Mouse (Mus musculus) neural tube, embryonic 11.5 days (tissue): ENCODE data around the gene Snrpb. TPM values are rescaled to one million over a fixed set of nuclear protein-coding genes. Genes with fewer than 3 reads are reported as not detected.
A peak's percentile ranks its signal among the peaks of the same experiment; 100 is the strongest.

Experiments used
- ATAC-seq: fragments of 200-750 bp; cut with Nextera tagmentation; 2 replicates; pipeline ENCODE4 v1.8.0; 2017; ENCODE audit warnings: moderate number of reproducible peaks, mild to moderate bottlenecking, moderate TSS enrichment, moderate library complexity; ENCODE audit not compliant: insufficient read depth, low FRiP score, low TSS enrichment
- DNase-seq: peaks from one replicate; pipeline ENCODE4 v3.0.0-alpha.2; 2015; ENCODE audit warnings: low spot score
- H3K27ac ChIP-seq: fragments of 300-500 bp; sonication (generic); 2 replicates; pipeline ENCODE4 v1.5.1; 2014; ENCODE audit warnings: low read depth, mild to moderate bottlenecking, low read length
- H3K27me3 ChIP-seq: fragments of 300-500 bp; sonication (generic); 2 replicates; pipeline ENCODE4 v1.6.1; 2014; ENCODE audit warnings: mild to moderate bottlenecking, low read length, mixed read lengths; ENCODE audit not compliant: control insufficient read depth, insufficient read depth
- H3K36me3 ChIP-seq: fragments of 300-500 bp; sonication (generic); 2 replicates; pipeline ENCODE4 v1.6.1; 2014; ENCODE audit warnings: mild to moderate bottlenecking, low read length, moderate library complexity, mixed read lengths; ENCODE audit not compliant: control insufficient read depth, insufficient read depth
- H3K4me1 ChIP-seq: fragments of 300-500 bp; sonication (generic); 2 replicates; pipeline ENCODE4 v1.6.1; 2014; ENCODE audit warnings: low read length, mixed read lengths; ENCODE audit not compliant: control insufficient read depth, insufficient read depth
- H3K4me2 ChIP-seq: fragments of 300-500 bp; sonication (generic); 2 replicates; pipeline ENCODE4 v1.6.1; 2014; ENCODE audit warnings: low read depth, mild to moderate bottlenecking, moderate library complexity
- H3K4me3 ChIP-seq: fragments of 300-500 bp; sonication (generic); 2 replicates; pipeline ENCODE4 v1.5.1; 2014; ENCODE audit warnings: low read depth, low read length
- H3K9ac ChIP-seq: fragments of 300-500 bp; sonication (generic); 2 replicates; pipeline ENCODE4 v1.6.1; 2014; ENCODE audit warnings: mild to moderate bottlenecking, low read length
- H3K9me3 ChIP-seq: fragments of 300-500 bp; sonication (generic); 2 replicates; pipeline ENCODE4 v1.6.1; 2016; ENCODE audit warnings: low read length; ENCODE audit not compliant: control insufficient read depth
- WGBS: fragments of 180-500 bp; shearing (Covaris S2); extraction: QIAGEN DNeasy Blood & Tissue Kit; methylation state at CpG from one replicate; pipeline ENCODE4 v1.1.7; 2014; 5-methylcytosine and 5-hydroxymethylcytosine counted together
- polyA plus RNA-seq: library from polyadenylated mRNA; unstranded; fragments of >200 nt; fragmentation: Nextera tagmentation; extraction: Ambion mirVana; gene quantifications from 2 replicates; pipeline ENCODE4 v1.2.1, GENCODE M21; 2014

The Snrpb gene
- polyA plus RNA-seq = 705 and 724 TPM in 2 replicates

DNA sequence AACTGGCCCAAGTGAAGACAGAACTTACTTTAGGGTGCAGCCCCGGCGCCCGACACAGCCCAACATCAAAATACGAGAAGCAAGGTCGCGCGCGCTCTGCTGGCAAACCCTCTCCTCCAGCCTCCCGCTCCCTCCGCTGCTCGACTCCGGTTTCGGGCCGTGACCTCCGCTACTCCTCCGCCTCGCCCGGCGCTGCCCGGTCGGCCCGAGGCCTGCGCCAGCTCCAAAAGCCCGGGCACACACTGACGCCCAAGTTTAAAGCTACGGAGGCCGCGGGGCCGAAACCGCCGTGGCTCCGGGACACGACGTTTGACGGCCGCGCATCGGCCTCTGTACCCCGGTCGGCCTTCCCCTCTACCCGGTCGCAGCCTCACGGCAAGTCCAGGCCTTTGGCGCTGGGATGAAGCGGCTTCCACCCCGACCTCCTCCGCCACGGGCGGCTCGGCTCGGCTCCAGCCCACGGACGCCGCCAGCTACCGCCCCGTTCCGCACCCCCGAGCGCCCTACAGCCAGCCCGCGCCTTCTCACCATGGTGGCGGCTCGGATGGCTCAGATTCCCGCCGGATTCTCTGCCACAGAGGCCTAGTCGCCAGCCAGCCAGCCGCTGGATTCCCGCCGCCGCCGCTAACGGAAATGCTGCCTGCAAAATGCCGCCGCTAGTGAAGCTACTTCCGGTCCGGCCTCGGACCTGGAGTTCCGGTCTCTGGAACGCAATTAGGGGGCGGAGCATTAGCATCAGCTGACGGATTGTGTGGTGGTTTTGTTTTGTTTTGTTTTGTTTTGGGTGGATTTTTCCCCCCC, at the start of gene Snrpb:
TSS of gene Snrpb (minus strand) at position 698 of the 801 bp plus-strand sequence.
- H3K4me1 ChIP-seq = peaks cover 9% of the 10 kb centered on the region
- DNase-seq (peak; percentile 89), ATAC-seq (peak; percentile 88)
- no peaks in the 10 kb centered on the region for H3K9me3 ChIP-seq
- peak within 1 kb of the TSS; percentile 99 for H3K4me3 ChIP-seq
- peak within 1 kb of the TSS; percentile 93 for H3K27ac ChIP-seq
- peak within 1 kb of the TSS; percentile 88 for H3K4me2 ChIP-seq
- no peaks in the 10 kb centered on the region for H3K27me3 ChIP-seq
- peak within 1 kb of the TSS; percentile 99 for H3K9ac ChIP-seq
- H3K36me3 ChIP-seq = peaks cover 8% of the 10 kb centered on the region
- 0% methylated on average over 81 of the region's 81 CpGs for WGBS

DNA sequence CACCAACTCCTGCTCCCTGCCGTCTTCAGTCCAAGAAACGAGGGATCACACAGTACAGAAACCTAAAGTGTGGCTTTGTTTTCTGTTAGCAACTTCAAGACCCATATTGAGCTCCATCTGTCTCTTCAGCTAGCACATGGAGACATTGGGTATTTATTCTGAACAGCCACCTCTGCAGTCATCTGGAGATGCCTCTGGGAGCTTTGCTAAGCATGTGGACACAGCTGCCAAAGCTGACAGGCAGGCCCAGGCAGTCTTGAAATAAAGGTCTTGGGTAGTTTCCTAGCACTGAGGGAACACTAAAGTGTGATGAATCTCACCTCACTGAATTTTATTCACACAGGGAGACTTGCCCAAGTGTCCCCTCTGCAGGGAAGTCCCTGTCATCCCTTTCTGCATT, 32.4 kb upstream of the Snrpb start:
- WGBS = 81% methylated on average over 2 of the region's 2 CpGs
- H3K4me1 ChIP-seq = no peaks in the 10 kb centered on the region

DNA sequence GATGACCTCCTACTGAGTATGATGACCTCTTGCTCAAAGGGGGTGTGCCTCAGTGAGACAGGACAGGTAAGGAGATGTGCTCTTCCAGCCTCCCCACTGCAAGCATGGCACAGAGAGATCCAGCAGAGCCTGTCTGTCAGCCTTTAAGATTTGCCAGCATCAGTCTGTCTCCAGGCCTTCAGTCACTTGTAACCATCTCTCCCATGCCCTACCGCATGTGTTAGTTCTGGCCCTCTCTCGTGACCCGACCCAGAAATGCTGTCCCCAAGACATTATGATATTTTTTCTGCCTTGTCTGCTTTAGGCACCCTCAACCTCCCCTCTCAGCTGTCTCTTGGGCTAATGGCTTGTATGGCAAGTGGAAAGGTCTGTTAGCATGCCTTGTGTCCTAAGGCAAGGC, 30.4 kb upstream of the Snrpb start:
- H3K4me2 ChIP-seq = no peak overlapping the region
- H3K4me1 ChIP-seq = no peaks in the 10 kb centered on the region
- DNase-seq (no peak), ATAC-seq (no peak)
- no peak overlapping the region for H3K4me3 ChIP-seq
- H3K9me3 ChIP-seq = no peaks in the 10 kb centered on the region
- H3K36me3 ChIP-seq = no peaks in the 10 kb centered on the region
- H3K9ac ChIP-seq = no peak overlapping the region
- H3K27me3 ChIP-seq = no peaks in the 10 kb centered on the region
- H3K27ac ChIP-seq = no peak overlapping the region
- 96% methylated on average over 3 of the region's 3 CpGs for WGBS

More for the DNA sequence above, 32.4 kb upstream of the Snrpb start:
- Histone ChIP-seq H3K9me3 (no peaks in the 10 kb centered on the region), H3K36me3 (no peaks in the 10 kb centered on the region), H3K4me3 (no peak overlapping the region), H3K27me3 (no peaks in the 10 kb centered on the region), H3K4me2 (no peak overlapping the region), H3K27ac (no peak overlapping the region), H3K9ac (no peak overlapping the region)
- ATAC-seq (no peak), DNase-seq (no peak)

DNA sequence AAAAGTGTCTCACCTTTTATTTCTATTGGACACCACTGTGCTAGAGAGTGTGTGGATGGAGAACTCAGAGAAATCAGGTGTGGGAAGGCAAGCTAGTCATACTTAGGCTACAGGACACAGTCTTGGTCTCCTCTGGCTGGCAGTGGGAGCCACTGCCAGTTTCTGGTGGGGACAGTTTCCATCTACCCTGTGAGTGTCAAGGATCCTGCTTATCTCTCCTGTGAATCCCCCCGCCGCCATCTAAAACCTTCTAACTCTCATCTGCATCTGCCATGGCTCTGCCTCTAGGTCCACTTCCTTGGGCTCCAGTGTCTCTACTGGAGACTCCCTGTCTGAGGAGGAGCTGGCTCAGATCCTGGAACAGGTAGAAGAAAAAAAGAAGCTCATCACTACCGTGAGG, 28.8 kb upstream of the Snrpb start:
- Histone ChIP-seq H3K4me3 (no peak overlapping the region), H3K4me1 (no peaks in the 10 kb centered on the region), H3K4me2 (no peak overlapping the region), H3K27ac (no peak overlapping the region), H3K9me3 (no peaks in the 10 kb centered on the region), H3K9ac (no peak overlapping the region), H3K27me3 (no peaks in the 10 kb centered on the region), H3K36me3 (no peaks in the 10 kb centered on the region)
- DNase-seq (peak; percentile 23), ATAC-seq (no peak)
- 90% methylated on average over 3 of the region's 3 CpGs for WGBS

DNA sequence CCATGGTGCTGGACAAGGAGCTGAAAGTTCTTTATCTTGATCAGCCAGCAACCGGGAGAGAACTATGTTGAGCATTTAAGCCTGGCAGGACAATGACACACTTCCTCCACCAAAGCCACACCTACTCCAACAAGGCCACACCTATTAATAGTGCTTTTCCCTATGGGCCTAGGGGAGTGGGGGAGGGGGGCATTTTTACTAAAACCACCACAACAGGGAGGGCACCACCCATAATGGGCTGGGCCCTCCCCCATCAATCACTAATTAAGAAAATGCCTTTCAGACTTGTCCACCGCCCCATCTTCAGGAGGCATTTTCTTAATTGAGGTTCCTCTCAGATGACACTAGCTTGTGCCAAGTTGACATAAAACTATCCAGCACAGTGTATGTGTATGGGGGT, 28.2 kb upstream of the Snrpb start:
- Histone ChIP-seq H3K9ac (no peak overlapping the region), H3K4me3 (no peak overlapping the region), H3K4me2 (no peak overlapping the region), H3K9me3 (no peaks in the 10 kb centered on the region), H3K27me3 (no peaks in the 10 kb centered on the region), H3K4me1 (no peaks in the 10 kb centered on the region), H3K27ac (no peak overlapping the region), H3K36me3 (no peaks in the 10 kb centered on the region)
- no peak for ATAC-seq
- 74% methylated on average over 2 of the region's 2 CpGs for WGBS
- no peak for DNase-seq

DNA sequence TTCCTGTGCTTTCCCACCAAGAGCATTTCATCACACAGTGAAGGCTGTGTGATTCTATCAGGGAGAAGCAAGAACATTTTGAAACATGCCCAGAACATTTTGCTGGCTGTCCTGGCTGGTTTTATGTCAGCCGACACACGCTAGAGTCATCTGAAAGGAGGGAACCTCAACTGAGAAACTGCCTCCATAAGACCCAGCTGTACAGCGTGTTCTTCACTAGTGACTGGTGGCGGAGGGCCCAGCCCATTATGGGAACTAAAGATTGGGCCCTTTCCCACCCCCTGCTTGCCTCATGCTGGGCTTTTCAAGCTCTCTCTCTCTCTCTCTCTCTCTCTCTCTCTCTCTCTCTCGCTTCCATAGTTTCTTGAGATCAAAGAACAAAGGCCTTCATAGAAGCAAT, 21.8 kb upstream of the Snrpb start:
- Histone ChIP-seq H3K9ac (no peak overlapping the region), H3K27me3 (no peaks in the 10 kb centered on the region), H3K4me1 (no peaks in the 10 kb centered on the region), H3K27ac (no peak overlapping the region), H3K4me3 (no peak overlapping the region), H3K9me3 (no peaks in the 10 kb centered on the region), H3K36me3 (no peaks in the 10 kb centered on the region), H3K4me2 (no peak overlapping the region)
- 76% methylated on average over 5 of the region's 5 CpGs for WGBS
- DNase-seq (no peak), ATAC-seq (no peak)

DNA sequence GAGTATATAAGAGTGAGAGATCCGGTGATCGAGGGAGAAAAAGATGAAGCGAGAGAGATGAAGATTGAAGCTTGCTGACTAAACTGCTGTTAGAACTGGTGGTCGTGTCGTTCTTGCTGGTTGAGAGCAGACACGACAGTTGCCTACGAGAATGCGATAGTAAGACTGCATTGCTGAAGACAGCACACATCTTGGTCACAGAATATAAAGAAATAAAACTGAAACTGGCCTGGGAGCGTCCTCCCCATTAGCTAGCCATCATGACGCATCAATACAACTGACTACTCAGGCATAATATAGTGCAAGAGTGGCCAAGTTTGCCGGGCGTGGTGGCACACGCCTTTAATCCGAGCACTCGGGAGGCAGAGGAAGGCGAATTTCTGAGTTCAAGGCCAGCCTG, 15.7 kb upstream of the Snrpb start, which contains the start of gene Tmc2:
TSS of gene Tmc2 (plus strand) at position 301 of the 400 bp plus-strand sequence.
- no peak within 1 kb of the TSS for H3K27ac ChIP-seq
- H3K36me3 ChIP-seq = no peaks in the 10 kb centered on the region
- DNase-seq = no peak
- WGBS = 94% methylated on average over 16 of the region's 16 CpGs
- no peaks in the 10 kb centered on the region for H3K27me3 ChIP-seq
- no peak within 1 kb of the TSS for H3K4me2 ChIP-seq
- H3K9ac ChIP-seq = no peak within 1 kb of the TSS
- H3K4me1 ChIP-seq = no peaks in the 10 kb centered on the region
- H3K9me3 ChIP-seq = no peaks in the 10 kb centered on the region
- H3K4me3 ChIP-seq = no peak within 1 kb of the TSS
- ATAC-seq = no peak

DNA sequence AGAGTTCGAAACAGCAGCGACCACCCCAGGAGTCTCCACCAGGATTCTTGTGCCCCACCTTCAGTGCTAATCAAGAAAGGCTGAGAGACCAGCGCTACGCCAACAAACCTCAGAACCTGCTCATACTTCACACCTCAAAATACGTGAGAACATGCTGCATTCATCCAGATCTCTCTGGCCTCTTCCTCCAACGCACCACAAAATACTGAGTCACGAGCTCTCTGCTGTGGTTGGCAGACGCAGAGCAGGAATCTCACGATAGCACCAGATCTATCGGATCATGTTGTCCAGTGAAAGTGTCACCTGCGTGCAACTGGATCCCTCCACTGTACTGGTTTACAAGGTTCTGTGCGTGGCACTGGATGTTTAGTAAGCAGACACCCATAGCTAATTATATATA, 9.2 kb upstream of the Snrpb start:
- H3K27me3 ChIP-seq = no peaks in the 10 kb centered on the region
- no peaks in the 10 kb centered on the region for H3K9me3 ChIP-seq
- no peak overlapping the region for H3K4me2 ChIP-seq
- DNase-seq = no peak
- 89% methylated on average over 12 of the region's 12 CpGs for WGBS
- ATAC-seq = no peak
- no peak overlapping the region for H3K4me3 ChIP-seq
- no peak overlapping the region for H3K9ac ChIP-seq
- no peaks in the 10 kb centered on the region for H3K36me3 ChIP-seq
- H3K4me1 ChIP-seq = no peaks in the 10 kb centered on the region
- no peak overlapping the region for H3K27ac ChIP-seq

DNA sequence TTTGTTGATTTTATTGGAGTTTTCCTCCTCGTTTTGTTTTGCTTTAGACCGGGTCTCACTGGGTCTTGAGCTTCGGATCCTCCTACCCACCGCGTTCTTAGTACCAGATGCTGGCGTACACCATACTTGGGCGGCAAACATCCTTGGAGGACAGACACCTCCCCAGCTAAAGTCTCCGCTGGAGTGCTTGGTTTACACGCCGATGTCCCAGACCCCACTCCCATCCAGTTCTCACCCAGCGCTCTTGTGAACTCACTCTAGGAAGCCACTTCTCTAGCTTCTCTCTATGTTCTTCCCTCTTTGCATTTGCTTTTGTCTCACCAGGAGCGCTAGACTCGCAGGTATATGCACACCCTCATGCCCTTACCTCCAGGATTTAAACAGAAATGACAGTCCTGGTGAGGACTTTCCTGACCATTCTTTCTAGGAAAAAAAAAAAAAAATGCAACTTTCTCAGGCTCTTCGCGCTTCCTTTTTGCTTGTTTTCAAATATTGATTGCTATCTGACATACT, 360 bp upstream of the Snrpb start:
- Histone ChIP-seq H3K27me3 (no peaks in the 10 kb centered on the region), H3K36me3 (peaks cover 8% of the 10 kb centered on the region), H3K4me1 (peaks cover 9% of the 10 kb centered on the region), H3K9me3 (no peaks in the 10 kb centered on the region), H3K27ac (no peak overlapping the region), H3K4me2 (peak overlapping the region; percentile 88), H3K9ac (peak overlapping the region; percentile 99), H3K4me3 (peak overlapping the region; percentile 99)
- DNase-seq (no peak), ATAC-seq (peak; percentile 83)
- 2% methylated on average over 15 of the region's 15 CpGs for WGBS
